Mouse (Mus musculus) testis, adult 2 months (tissue): ENCODE measurements around the gene Tspan14.

Experiments
- CTCF ChIP-seq: fragments of 200-500 bp; IDR thresholded peaks from 2 replicates; pipeline ENCODE4 v1.5.1; 2012; ENCODE audit warnings: low read depth, mild to moderate bottlenecking, inconsistent platforms, low read length, moderate library complexity; ENCODE audit not compliant: control insufficient read depth, insufficient read depth, insufficient replicate concordance
- POLR2A ChIP-seq: fragments of 200-500 bp; IDR thresholded peaks from 2 replicates; pipeline ENCODE4 v1.6.1; 2012; ENCODE audit warnings: low read depth, mild to moderate bottlenecking, inconsistent platforms, low read length, moderate library complexity; ENCODE audit not compliant: control insufficient read depth

DNA sequence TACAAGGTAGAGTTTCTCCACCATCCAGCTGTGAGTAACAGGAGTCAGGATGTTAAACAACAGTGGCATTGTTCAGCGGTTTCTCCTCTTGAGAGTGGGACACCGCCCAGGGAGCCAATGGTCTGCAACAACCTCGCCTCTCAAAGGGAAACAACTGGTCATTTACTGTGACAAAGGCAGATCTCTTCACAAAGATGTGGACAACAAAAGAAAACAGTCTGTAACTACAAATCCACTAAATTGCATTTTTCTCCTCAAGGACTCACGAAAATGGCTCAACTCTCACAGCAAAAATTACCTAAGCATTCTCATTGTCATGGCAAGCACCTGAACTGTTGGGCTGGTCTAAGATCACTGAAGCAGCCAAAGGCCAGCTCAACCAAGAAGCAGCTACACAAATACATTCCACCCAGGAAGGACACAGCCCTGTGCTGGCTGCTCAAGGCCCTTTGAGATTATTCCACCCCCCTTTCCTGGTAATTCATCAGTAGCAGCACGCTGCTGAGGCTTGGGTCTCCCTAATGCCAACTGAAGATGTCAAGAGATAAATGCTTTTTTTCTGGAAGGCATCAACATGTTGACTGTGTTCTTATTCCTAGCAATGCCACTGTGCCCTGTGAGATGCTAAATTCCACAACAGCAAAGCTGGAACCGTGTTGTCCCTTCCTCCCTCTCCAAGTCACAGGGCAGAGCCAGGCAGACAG, 101.6 kb downstream of the Tspan14 start:
- no peak for TF ChIP-seq POLR2A
- no peak for TF ChIP-seq CTCF
